Mouse (Mus musculus) myocyte (in vitro differentiated cells): ENCODE measurements at regions not wholly inside any gene's neighbourhood (a gene's known extent, or its start where the extent isn't known, plus 50 kb on each side); places are given as distances from the start of the nearest gene placed in this dataset.

ENCODE experiments used
- MAX ChIP-seq: IDR thresholded peaks from one replicate; pipeline ENCODE4 v1.6.1; 2011; ENCODE audit warnings: low read depth, mild to moderate bottlenecking, control low read depth
- POLR2A ChIP-seq: IDR thresholded peaks from one replicate; pipeline ENCODE4 v1.6.1; 2011; ENCODE audit warnings: low read depth, mild to moderate bottlenecking, control low read depth, moderate library complexity; ENCODE audit not compliant: insufficient read length
- POLR2AphosphoS2 ChIP-seq: IDR thresholded peaks from one replicate; pipeline ENCODE4 v1.6.1; 2011; ENCODE audit warnings: low read depth, control low read depth; ENCODE audit not compliant: insufficient read length
- TCF3 ChIP-seq: IDR thresholded peaks from one replicate; pipeline ENCODE4 v1.6.1; 2011; ENCODE audit warnings: low read depth, control low read depth; ENCODE audit not compliant: insufficient read length
- USF1 ChIP-seq: IDR thresholded peaks from one replicate; pipeline ENCODE4 v1.6.1; 2011; ENCODE audit warnings: low read depth, mild to moderate bottlenecking, control low read depth, moderate library complexity

- TF ChIP-seq MAX = no peak
- no peak for TF ChIP-seq USF1
- TF ChIP-seq POLR2A = no peak
- no peak for TF ChIP-seq TCF3
- no peak for TF ChIP-seq POLR2AphosphoS2
These were observed 309.5 kb downstream of the Olfm4 start for GRCm38 (mm10) chr14:80293378-80293777.
